Mouse (Mus musculus) forebrain, postnatal 0 days (tissue): ENCODE data around the gene Olfr447. TPM values are rescaled to one million over a fixed set of nuclear protein-coding genes. Genes with fewer than 3 reads are reported as not detected.
A peak's percentile ranks its signal among the peaks of the same experiment; 100 is the strongest.

ENCODE experiments used
- ATAC-seq: fragments of 200-750 bp; cut with Nextera tagmentation; 2 replicates; pipeline ENCODE4 v1.8.0; 2017; ENCODE audit warnings: mild to moderate bottlenecking, moderate library complexity
- DNase-seq: peaks from one replicate; pipeline ENCODE4 v3.0.0-alpha.2; 2015
- H3K27ac ChIP-seq: fragments of 300-500 bp; sonication (generic); 2 replicates; pipeline ENCODE4 v1.5.1; 2014; ENCODE audit warnings: low read depth, mild to moderate bottlenecking, antibody characterized with exemption, low read length, moderate library complexity, mixed read lengths
- H3K27me3 ChIP-seq: fragments of 300-500 bp; sonication (generic); 2 replicates; pipeline ENCODE4 v1.6.1; 2014; ENCODE audit warnings: mild to moderate bottlenecking, low read length, mixed read lengths; ENCODE audit not compliant: insufficient read depth
- H3K36me3 ChIP-seq: fragments of 300-500 bp; sonication (generic); 2 replicates; pipeline ENCODE4 v1.6.1; 2014; ENCODE audit warnings: mild to moderate bottlenecking, moderate library complexity; ENCODE audit not compliant: insufficient read depth
- H3K4me1 ChIP-seq: fragments of 300-500 bp; sonication (generic); 2 replicates; pipeline ENCODE4 v1.6.1; 2014; ENCODE audit warnings: antibody characterized with exemption; ENCODE audit not compliant: insufficient read depth
- H3K4me2 ChIP-seq: fragments of 300-500 bp; sonication (generic); 2 replicates; pipeline ENCODE4 v1.6.1; 2014; ENCODE audit warnings: low read depth, mild to moderate bottlenecking, moderate library complexity
- H3K4me3 ChIP-seq: fragments of 300-500 bp; sonication (generic); 2 replicates; pipeline ENCODE4 v1.5.1; 2014; ENCODE audit warnings: low read depth, low read length, mixed read lengths
- H3K9ac ChIP-seq: fragments of 300-500 bp; sonication (generic); 2 replicates; pipeline ENCODE4 v1.6.1; 2014; ENCODE audit warnings: mild to moderate bottlenecking
- H3K9me3 ChIP-seq: fragments of 300-500 bp; sonication (generic); 2 replicates; pipeline ENCODE4 v1.6.1; 2016; ENCODE audit warnings: low read length
- CTCF ChIP-seq: sonication (generic); IDR thresholded peaks from 2 replicates; pipeline ENCODE4 v1.5.1; 2016; ENCODE audit warnings: antibody characterized with exemption, control low read depth, low read depth
- WGBS: fragments of 180-500 bp; shearing (Covaris S2); extraction: QIAGEN DNeasy Blood & Tissue Kit; methylation state at CpG from one replicate; pipeline ENCODE4 v1.1.7; 2014; 5-methylcytosine and 5-hydroxymethylcytosine counted together
- polyA plus RNA-seq: library from polyadenylated mRNA; unstranded; fragments of >200 nt; fragmentation: Nextera tagmentation; extraction: Ambion mirVana; gene quantifications from 2 replicates; pipeline ENCODE4 v1.2.1, GENCODE M21; 2015
- total RNA-seq: library from RNA; depleted of rRNA; stranded (reverse); fragments of >200 nt; gene quantifications from 2 replicates; pipeline ENCODE4 v1.2.3, GENCODE M21; 2014; rRNA removed

The Olfr447 gene
- total RNA-seq (not detected in 2 replicates), polyA plus RNA-seq (not detected in 2 replicates)

DNA sequence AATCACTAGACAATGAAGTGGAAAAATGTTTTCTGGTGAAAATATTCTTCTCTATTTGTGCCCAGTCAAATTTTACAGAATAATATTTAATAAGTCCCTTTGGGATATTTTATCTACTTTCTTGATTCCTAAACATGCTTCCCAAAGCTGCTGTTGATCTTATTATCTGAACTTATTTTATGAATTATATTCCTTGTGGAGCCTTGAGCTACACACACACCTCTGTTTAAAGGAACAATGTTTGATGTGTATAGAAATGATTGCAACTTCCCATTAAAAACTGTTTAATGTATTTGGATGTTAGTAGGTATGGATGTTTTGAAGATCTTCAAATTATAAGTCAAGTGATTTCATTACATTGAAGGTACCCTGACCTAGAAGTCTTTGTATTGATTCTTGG lies at the start of gene Olfr447:
Gene Olfr447, plus strand, starts transcription at position 301 of the 400 bp plus-strand sequence.
- Histone ChIP-seq H3K4me2 (no peak within 1 kb of the TSS), H3K27me3 (no peaks in the 10 kb centered on the region), H3K4me1 (no peaks in the 10 kb centered on the region), H3K36me3 (no peaks in the 10 kb centered on the region), H3K9ac (no peak within 1 kb of the TSS), H3K9me3 (no peaks in the 10 kb centered on the region), H3K27ac (no peak within 1 kb of the TSS), H3K4me3 (no peak within 1 kb of the TSS)
- DNase-seq = no peak
- ATAC-seq = no peak
- TF ChIP-seq CTCF = no peak

DNA sequence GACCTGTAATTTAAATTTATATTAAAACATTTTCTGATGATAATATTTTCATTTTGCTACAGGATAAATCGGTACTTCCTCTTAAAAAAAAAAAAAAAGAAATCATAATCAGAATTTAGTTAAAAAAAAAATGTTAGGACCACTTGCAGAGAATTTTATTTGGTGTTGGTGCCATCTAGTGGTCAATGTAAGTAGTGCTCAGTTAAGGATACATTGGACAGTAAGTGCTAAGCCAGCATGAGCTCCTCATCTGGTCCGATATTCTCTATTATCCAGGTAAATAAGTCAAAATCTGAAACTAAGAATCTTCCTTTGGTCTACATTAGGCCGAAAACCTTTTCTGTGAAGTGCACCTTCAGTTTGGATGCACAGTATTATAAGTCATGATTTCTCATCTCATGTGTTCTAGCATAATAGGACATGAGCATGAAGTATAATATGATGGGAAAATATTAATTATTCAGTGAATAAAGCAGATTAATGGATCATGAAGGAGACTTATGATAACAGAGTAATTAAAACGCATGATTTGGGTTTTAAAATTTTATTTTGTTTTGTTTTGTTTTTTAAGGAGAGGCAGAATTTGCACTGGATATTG lies 48.4 kb upstream of the Olfr447 start:
- DNase-seq (peak; percentile 88), ATAC-seq (peak; percentile 76)
- H3K36me3 ChIP-seq = no peaks in the 10 kb centered on the region
- no peak overlapping the region for H3K9ac ChIP-seq
- H3K27me3 ChIP-seq = no peaks in the 10 kb centered on the region
- no peak overlapping the region for H3K4me3 ChIP-seq
- WGBS = 10% methylated on average over 4 of the region's 4 CpGs
- no peaks in the 10 kb centered on the region for H3K4me1 ChIP-seq
- H3K9me3 ChIP-seq = no peaks in the 10 kb centered on the region
- H3K27ac ChIP-seq = no peak overlapping the region
- no peak overlapping the region for H3K4me2 ChIP-seq
- TF ChIP-seq CTCF = peak; percentile 79

DNA sequence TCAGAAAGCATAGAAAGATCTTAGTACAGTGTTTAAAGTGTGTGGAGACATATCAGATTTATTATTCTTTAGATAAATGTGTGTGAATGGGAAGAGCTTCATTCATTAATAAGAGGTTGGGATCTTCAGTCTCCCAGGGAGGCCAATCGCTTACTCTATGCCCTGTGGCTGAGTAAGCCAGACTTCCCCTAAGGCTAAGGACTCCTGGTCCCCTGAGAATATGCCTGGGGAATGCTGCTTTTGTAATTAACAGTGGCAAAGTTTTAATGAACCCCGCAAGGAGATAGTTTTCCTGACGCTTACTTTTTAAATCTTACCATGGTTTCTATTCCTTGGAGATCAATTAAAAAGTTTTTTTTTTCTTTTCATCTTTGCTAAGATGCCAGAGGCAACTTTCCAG lies 39.0 kb upstream of the Olfr447 start:
- Histone ChIP-seq H3K27ac (no peak overlapping the region), H3K27me3 (no peaks in the 10 kb centered on the region), H3K4me1 (no peaks in the 10 kb centered on the region), H3K36me3 (no peaks in the 10 kb centered on the region), H3K9me3 (no peaks in the 10 kb centered on the region), H3K4me2 (no peak overlapping the region), H3K9ac (no peak overlapping the region), H3K4me3 (no peak overlapping the region)
- ATAC-seq = no peak
- no peak for TF ChIP-seq CTCF
- 64% methylated on average over 3 of the region's 3 CpGs for WGBS
- DNase-seq = no peak

DNA sequence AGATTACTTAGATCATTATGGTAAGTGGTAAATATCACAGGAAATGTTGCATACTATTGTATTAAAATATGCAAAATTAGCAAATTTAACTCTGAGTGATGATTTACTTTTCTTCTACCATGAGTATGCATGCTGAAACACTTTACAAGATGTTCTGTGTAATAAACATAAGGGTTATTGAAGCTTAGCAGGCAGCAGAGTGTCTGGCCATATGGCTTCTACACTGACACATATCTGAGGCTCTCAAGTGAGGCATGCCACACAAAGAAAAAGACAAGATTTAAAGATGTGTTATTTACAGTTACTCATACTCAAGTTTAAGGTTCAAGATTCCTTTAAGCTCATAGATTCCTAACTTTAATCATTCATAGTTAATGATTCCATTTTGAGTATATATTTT lies 32.4 kb upstream of the Olfr447 start:
- H3K27ac ChIP-seq = no peak overlapping the region
- peak; percentile 56; the same call in 1 of the 2 replicates for ATAC-seq
- no peak for DNase-seq
- H3K9ac ChIP-seq = no peak overlapping the region
- no peaks in the 10 kb centered on the region for H3K4me1 ChIP-seq
- H3K4me3 ChIP-seq = no peak overlapping the region
- no peaks in the 10 kb centered on the region for H3K9me3 ChIP-seq
- H3K27me3 ChIP-seq = no peaks in the 10 kb centered on the region
- TF ChIP-seq CTCF = no peak
- no peak overlapping the region for H3K4me2 ChIP-seq
- no peaks in the 10 kb centered on the region for H3K36me3 ChIP-seq

DNA sequence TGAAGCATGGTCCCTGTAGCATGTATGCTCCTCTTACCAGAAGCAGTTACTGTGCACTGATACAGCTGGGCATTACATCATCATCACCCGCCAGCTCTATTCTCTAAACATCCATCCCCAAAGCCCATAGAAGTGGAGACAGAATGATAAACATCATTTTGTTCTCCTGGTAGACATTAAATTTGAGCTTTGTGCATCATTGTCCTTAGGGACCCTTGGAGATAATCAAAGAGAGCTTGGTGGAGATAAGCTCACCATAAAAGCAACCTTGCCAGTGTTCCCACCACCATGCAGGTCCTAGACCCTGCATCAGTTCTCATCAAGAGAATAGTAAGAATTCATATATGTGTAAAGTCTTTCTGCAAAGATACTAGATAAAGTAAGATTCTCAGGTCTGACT lies 18.5 kb upstream of the Olfr447 start, which contains the start of gene Olfr448:
Gene Olfr448, plus strand, starts transcription at position 301 of the 400 bp plus-strand sequence.
- ATAC-seq = no peak
- H3K4me2 ChIP-seq = no peak within 1 kb of the TSS

DNA sequence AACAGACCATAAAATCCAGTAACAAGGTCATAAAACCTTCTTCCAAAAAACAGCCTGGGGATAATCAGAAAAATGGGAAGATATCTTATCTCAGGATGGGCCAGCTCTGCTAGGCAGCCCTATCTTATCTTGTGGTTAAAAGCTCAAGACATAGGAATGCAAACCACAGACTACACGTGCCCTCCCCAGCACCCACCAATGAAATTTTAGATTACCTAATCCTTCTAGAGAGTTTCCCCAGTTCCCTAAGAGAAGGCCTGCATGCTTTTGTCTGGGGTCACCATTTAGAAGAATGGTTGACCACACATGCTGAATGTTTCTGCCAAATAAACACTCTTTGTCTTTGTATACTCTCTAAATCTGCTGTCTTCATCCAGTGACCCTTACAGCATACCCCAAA lies 8.3 kb upstream of the Olfr447 start:
- no peak overlapping the region for H3K4me2 ChIP-seq
- H3K27ac ChIP-seq = no peak overlapping the region
- no peaks in the 10 kb centered on the region for H3K9me3 ChIP-seq
- H3K4me1 ChIP-seq = no peaks in the 10 kb centered on the region
- TF ChIP-seq CTCF = no peak
- ATAC-seq = no peak
- no peaks in the 10 kb centered on the region for H3K27me3 ChIP-seq
- H3K36me3 ChIP-seq = no peaks in the 10 kb centered on the region
- 9% methylated on average over 1 of the region's 1 CpGs for WGBS
- H3K4me3 ChIP-seq = no peak overlapping the region
- no peak overlapping the region for H3K9ac ChIP-seq
- DNase-seq = no peak

More for the DNA sequence above, 18.5 kb upstream of the Olfr447 start, which contains the start of gene Olfr448:
- Histone ChIP-seq H3K4me1 (no peaks in the 10 kb centered on the region), H3K36me3 (no peaks in the 10 kb centered on the region), H3K27ac (no peak within 1 kb of the TSS), H3K27me3 (no peaks in the 10 kb centered on the region), H3K9me3 (no peaks in the 10 kb centered on the region), H3K4me3 (no peak within 1 kb of the TSS), H3K9ac (no peak within 1 kb of the TSS)
- DNase-seq = no peak
- no peak for TF ChIP-seq CTCF
- 92% methylated on average over 1 of the region's 1 CpGs for WGBS

DNA sequence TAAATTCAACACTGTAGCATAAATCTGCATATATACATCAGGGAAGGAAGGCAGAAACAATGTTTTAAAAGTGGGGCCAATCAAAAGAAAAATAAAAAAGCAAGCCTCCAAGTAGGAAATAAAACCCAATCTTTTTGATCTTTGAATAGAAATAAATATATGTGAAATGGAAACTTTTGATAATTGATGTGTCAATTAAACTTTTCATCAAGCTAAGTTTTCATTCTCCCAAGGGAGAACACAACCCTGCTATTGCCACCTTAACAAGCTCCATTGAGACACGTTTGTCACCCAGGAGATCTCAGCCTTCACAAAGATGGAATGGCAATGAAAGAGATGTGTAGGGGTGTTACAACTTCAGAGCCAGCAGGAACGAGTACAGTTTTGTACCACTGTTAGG lies 12.4 kb downstream of the Olfr447 start, which contains the start of gene Olfr446:
Gene Olfr446, plus strand, starts transcription at position 301 of the 400 bp plus-strand sequence.
- H3K9ac ChIP-seq = no peak within 1 kb of the TSS
- H3K27me3 ChIP-seq = no peaks in the 10 kb centered on the region
- WGBS = 70% methylated on average over 2 of the region's 2 CpGs
- H3K4me2 ChIP-seq = no peak within 1 kb of the TSS
- H3K9me3 ChIP-seq = no peaks in the 10 kb centered on the region
- H3K4me1 ChIP-seq = no peaks in the 10 kb centered on the region
- ATAC-seq (no peak), DNase-seq (no peak)
- no peak within 1 kb of the TSS for H3K4me3 ChIP-seq
- H3K36me3 ChIP-seq = no peaks in the 10 kb centered on the region
- no peak within 1 kb of the TSS for H3K27ac ChIP-seq
- no peak for TF ChIP-seq CTCF
